Mouse (Mus musculus) gonadal fat pad, adult 2 months (tissue): Measurements from ENCODE around the gene Ston2. TPM values are rescaled to one million over a fixed set of nuclear protein-coding genes. Genes with fewer than 3 reads are reported as not detected.
"Not testable (repeated sequence)": the region's sequence is repeated elsewhere in the genome, so short reads cannot be mapped to it uniquely, and the experiment has no call there.

Source experiments
- DNase-seq: peaks from one replicate; pipeline ENCODE4 v3.0.0-alpha.2; 2012; ENCODE audit warnings: low read depth
- polyA plus RNA-seq: library from polyadenylated mRNA; depleted of rRNA; stranded (reverse); fragments of >200 nt; gene quantifications from 2 replicates; pipeline ENCODE4 v1.2.3, GENCODE M21; 2012

Ston2 gene
- polyA plus RNA-seq, 1 experiment, result 13.9 TPM

DNA sequence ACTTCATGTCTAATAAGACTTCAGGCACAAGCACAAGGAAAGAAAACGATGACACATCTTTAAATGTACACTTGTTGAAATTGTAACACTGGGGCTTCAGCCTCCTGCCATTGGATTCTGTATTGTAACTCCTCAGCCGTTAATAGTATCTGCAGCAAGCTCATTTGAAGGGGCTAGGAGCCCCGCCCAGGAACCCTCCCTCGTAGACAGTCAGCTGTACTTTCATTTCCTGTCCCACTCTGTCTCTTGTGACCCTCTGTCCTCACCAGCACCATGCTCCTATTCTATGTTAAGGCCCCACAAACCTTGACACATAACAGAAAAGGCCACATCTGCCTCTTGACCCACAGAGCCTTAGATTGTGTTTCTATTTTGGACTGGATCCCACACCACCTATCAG lies 3.6 kb upstream of the Ston2 start:
- no peak for DNase-seq

GRCm38 (mm10) chr12:91789801-91790200 lies 1.6 kb upstream of the Ston2 start:
- no peak for DNase-seq

DNA sequence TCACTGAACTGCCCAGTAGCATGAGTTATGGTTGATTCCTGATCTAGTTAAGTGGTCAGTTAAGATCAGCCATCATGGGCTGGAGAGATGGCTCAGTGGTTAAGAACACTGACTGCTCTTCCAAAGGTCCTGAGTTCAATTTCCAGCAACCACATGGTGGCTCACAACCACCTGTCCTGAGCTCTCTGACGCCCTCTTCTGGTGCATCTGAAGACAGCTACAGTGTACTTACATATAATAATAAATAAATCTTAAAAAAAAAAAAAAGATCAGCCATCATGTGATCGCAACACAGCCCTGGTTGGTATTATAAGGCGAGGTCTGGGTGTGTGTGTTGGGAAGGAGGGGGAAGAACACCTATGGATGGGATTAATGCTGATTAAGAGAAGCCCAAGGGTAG lies 259 bp upstream of the Ston2 start:
- not testable (repeated sequence) for DNase-seq

DNA sequence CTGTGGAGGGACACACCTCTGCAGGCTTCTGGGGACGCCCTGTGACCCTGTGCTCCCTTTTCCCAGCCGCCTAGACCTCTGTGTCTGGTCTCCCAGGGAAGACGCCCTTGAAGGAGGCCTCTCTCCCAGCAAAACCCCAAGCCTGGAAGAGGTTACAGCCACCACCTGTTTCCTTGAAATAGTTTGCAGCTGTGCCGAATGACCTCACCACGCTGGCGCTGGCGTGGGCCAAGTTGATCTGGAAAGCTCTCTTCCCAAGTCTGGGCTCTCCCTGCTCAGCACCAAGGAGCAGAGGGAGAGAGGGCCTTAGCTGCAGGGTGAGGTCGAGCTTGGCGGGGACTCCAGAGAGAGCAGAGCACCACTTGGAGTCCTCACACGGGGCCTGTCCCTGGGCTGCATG lies 1.8 kb downstream of the Ston2 start:
- DNase-seq, result no peak

DNA sequence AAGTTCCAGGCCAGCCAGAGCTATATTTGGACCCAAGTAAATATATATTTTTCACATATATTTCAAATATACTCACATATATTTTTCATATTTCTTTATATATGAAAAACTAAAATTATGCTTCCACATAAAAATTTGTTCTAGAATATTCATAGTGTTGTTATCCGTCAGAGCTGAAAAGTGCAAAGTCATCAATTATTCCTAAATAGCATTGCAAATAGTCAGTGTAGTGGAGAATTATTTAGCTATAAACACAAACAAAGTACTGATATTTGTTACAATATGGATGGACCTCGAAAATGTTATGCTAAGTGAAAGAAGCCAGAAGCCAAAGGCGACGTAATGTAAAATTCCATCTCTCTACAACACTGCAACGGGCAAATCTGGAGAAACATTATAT lies 6.8 kb downstream of the Ston2 start:
- no peak for DNase-seq

- no peak for DNase-seq
Observed at GRCm38 (mm10) chr12:91780531-91780930, 7.7 kb downstream of the Ston2 start.

- DNase-seq, result no peak
Observed at GRCm38 (mm10) chr12:91779004-91779365, 9.2 kb downstream of the Ston2 start.

GRCm38 (mm10) chr12:91778211-91779003 lies 9.8 kb downstream of the Ston2 start:
- DNase-seq, result no peak

DNA sequence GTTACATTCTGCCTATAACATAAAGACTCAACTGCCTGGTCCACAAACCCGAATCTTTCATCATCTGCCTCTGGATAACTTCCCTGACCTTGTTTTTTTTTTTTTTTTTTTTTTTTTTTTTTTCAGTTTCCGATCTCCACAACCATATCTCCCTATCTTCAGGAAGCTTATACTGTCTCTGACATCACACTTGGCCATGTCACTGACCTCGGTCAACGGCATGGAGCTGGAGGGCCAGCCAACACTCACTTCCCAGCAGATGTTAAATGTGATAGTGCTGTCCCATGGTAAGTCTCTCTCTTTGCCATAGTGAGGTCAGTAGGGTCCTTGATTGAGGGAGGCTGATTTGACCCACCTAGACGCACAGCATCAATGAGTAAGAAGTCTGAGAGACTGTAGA lies 11.8 kb downstream of the Ston2 start:
- DNase-seq, result no peak

GRCm38 (mm10) chr12:91774811-91775284 lies 13.3 kb downstream of the Ston2 start:
- DNase-seq, result peak; percentile 67

- no peak for DNase-seq
Observed at GRCm38 (mm10) chr12:91768871-91769270, 19.3 kb downstream of the Ston2 start.

- no peak for DNase-seq
Observed at GRCm38 (mm10) chr12:91768176-91768575, 20.0 kb downstream of the Ston2 start.

DNA sequence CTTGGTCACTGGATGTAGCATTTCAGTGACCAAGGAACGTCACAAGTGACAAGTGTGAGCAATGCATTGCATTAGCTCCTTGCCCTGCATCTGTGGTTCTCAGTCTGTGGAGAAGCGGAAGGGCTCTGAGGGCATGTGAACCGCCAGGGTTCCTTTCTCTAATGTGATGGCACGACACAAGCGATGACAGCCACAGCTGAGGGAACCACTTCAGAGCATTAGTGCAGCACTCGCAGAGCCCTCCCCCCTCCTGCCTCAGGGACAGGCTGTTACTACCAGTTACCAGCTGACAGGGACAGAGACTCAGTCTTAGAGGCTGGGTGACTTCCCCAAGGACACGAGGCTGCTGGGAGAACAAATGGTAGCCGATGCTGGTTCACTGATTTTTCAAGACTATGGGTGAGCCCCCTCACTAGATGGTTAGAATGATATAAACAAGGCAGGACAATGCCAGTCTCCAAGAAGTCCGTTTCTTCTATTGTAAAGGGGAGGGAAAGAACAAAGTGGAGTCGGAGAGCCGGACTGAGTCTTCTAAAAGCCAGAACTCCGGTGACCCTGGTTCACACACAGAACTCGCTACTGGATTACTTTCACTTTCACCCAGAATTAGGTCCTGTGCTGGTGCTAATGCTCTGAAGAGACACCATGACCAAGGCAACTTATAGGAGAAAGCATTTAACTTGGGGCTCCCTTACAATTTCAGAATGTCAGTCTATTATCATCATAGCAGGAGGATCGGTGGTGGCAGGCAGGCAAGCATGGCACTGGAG lies 21.7 kb downstream of the Ston2 start:
- no peak for DNase-seq

GRCm38 (mm10) chr12:91765504-91765903 lies 22.7 kb downstream of the Ston2 start:
- no peak for DNase-seq

GRCm38 (mm10) chr12:91765054-91765453 lies 23.1 kb downstream of the Ston2 start:
- no peak for DNase-seq

GRCm38 (mm10) chr12:91764471-91764870 lies 23.7 kb downstream of the Ston2 start:
- no peak for DNase-seq

DNA sequence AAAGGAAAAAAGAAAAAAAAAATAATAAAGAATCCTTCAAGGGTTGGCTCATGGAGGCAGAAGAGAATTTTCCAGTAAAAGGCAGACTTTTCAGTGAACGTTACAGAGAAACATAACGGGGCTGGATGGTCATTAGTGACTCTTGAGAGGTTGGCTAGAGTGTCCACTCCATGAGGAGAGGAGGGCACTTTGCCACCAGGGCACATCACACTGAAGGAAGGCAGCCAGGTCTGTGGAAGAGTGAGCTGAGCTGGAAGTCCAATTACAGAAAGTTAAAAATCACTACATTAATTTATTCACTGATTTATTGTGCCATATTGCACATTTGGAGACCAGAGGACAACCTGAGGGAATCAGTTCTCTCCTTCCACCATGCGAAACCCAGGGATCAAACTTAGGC lies 28.4 kb downstream of the Ston2 start:
- no peak for DNase-seq

DNA sequence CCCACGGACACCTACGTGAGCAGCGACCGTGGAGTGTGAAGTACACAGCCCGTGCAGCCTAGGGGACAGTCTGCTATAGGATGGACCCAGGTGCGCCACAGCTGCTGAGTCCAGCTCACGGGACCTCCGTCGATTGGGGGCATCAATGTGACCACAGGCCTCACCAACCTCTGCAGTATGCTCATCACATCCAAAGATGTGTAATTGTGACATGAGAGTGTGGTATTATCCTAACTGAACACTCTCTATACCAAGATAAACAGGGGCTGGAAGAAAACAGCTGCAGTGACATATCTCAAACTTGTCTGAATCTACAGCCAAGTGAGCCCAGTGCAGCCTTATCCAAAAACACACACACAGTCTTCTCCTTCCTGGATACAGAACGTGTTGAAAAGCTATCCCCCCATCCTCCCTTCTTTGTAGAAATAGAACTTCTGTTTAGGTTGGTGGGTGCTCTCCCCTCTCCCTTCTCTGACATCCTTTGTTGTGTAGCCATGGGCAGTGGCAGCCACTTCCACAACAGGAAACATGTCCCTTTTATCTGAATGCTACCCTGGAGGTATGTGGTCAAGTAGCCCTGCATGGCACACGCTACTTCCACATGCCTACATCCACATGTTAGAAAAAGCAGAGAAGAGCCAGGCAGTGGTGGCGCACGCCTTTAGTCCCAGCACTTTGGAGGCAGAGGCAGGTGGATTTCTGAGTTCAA lies 30.2 kb downstream of the Ston2 start:
- DNase-seq, result no peak

DNA sequence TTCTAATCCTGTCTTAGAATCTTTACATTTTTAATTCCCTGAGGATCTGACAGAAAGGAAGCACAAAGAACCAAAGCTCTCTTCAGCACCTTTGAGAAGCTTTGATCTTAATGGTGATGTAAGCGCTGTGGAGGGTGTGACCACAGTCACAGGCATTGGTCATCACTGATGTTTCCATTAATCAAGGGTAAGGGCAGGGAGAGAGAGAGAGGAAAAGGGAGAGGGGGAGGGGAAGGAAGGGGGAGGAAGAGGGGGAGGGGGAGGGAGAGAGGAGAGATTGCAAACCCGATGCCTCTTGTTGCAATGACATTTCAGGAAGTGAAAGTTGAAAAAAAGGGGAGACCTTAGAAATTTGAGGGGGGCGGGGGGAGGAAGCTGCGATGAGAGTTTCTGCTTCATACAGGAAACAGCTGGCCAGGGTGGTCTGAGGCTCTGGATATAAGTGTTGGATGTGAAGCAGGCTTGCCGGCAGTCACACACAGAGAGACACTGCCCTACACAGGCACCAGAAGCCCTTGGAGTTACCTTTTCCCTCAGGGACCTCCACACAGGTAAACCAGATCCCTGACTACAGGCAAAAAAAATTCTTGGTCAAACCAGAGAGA lies 31.5 kb downstream of the Ston2 start:
- DNase-seq, result no peak

DNA sequence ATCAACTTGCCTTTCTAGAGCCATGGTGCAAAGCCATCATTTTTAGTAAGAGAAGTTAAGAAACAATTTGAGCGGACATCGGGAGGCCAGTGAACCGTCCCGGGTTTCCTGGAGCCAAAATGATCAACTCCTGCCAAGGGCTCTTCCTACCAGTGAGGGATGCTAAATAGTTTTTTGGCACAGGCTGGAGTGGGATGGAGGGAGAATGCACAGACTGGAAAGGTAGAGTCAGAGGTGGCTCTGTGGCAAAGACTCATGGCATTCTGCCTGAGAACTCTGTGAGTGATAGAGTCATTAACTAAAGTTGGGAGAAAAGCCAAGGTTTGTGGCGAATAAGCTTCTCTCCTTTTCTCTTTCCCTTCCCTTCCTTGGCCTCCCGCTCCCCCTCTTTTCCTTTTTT lies 33.6 kb downstream of the Ston2 start:
- DNase-seq, result no peak

DNA sequence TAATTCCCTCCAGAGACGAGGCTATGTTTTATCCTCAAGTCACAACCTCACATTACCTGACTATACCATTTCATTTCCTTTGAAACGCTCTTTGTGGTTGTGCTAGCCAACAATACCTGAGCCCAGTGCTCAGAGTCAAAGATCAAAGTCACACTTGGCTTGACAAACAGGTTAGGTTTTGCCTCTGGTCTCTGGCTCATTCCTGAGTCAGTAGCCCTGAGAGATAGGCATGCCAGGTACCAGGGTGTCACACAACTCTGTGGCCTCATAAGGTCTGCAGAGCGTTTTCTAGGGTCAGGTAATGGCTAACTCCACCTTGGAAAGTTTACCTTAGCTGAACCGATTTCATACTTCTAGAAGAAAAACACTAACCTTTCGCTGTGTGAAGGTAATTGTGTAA lies 35.5 kb downstream of the Ston2 start:
- DNase-seq, result no peak
